Mouse (Mus musculus) activated CD4-positive, CD25-positive, alpha-beta regulatory T cell, adult 4 months (primary cell): ENCODE measurements around the gene Sv2c. TPM values are rescaled to one million over a fixed set of nuclear protein-coding genes. Genes with fewer than 3 reads are reported as not detected.
"Not testable (repeated sequence)": the region's sequence is repeated elsewhere in the genome, so short reads cannot be mapped to it uniquely, and the experiment has no call there.

Source experiments
- ATAC-seq: one replicate; pipeline ENCODE4 v1.8.0; 2017
- polyA plus RNA-seq, 2 experiments: library from polyadenylated mRNA; unstranded; fragments of 100-300 nt; shearing (Covaris generic); gene quantifications; one replicate each; pipeline ENCODE4 v1.2.1; 2017

The Sv2c gene
- polyA plus RNA-seq: 1 to 10 TPM; 2.7 to 2.9 TPM

DNA sequence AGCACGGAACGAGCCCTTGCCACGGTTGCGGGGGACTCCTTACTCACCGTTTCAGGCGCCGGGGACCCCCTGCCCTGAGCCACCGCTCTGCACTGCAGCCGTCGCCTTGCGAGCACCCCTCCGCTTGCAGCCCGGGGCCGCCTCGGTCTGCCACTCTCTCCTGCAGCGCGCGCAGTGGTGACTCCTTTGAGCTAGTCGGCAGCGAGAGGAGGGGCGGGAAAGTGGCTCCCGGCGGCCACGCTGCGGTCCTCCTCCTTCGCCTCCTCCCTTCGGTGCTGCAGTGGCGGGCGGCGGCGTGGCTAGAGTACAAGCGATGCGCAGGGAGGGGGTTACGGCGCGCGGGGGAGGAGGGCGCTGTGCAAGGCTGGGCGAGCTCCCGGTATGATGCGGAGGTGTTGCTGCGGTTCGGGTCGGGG is at the start of gene Sv2c:
Sv2c (minus strand) TSS at position 177 of the 416 bp plus-strand sequence.
- ATAC-seq: no peak

DNA sequence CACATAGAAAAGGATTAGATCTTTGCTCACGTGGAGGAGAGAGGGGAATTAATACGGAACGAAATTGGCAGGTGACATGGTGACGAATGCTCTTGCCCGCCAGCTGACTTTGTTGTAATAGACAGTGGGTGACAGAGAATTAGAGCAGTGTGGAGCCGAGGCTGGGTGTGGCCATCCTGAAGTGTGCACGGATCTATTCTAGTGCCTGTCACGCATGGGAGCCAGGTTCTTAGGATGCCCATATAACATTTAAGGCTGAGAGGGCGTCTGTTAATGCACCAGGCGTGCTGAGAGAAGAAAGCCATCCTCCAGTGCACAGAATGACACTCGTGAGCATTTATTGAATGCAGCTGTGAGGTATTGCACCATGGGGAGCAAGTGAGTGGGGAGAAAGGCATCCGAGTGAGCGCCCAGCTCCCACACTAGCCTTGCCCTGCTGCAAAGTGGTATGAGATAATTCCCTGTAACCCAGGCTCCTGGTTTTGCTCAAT is 48.3 kb upstream of the Sv2c start:
- no peak for ATAC-seq

GRCm38 (mm10) chr13:96175591-96176212 is 43.3 kb upstream of the Sv2c start:
- ATAC-seq: no peak

DNA sequence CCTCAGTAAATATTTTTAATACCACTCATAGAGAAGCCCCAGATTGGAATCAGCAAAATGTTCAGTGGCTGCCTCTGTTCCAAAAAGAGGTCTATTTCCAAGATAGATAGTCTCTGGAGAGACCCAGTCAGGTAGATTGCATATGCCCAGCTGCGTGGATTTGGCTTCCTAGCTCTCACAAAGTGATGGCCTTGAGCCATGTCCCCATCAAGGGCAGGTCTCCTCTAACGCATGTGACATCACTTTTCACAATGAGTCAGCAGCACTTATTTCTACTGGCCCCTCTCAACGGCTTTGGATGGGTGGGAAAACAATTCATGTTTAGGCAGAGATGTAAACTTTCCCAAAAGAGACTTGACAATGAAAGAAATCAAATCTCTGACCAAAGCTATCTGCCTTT is 41.3 kb upstream of the Sv2c start:
- no peak for ATAC-seq

- ATAC-seq: no peak
Measured at GRCm38 (mm10) chr13:96172290-96172689, 39.9 kb upstream of the Sv2c start.

GRCm38 (mm10) chr13:96168991-96169665 is 36.8 kb upstream of the Sv2c start:
- ATAC-seq: no peak

DNA sequence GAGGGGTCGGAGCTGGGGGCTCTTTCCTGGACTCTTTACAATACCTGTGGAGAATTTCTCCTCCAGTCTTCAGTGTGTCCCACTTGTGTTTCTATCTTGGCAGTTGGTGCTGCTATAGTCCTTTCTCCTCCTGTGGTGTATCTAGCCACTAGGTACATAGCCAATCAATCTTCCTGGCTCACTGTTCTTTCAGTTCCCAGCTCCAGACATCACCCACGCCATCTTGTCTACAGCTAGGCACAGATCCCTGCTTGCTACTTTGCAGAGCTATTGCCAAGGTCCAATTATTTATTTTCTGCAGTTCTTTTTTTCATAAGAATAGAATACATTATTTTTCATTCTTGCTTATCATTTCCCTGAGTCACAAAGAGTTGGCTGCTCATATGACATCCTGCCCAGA is 34.2 kb upstream of the Sv2c start:
- no peak for ATAC-seq

- no peak for ATAC-seq
Measured at GRCm38 (mm10) chr13:96133363-96134100, 1.2 kb upstream of the Sv2c start.

DNA sequence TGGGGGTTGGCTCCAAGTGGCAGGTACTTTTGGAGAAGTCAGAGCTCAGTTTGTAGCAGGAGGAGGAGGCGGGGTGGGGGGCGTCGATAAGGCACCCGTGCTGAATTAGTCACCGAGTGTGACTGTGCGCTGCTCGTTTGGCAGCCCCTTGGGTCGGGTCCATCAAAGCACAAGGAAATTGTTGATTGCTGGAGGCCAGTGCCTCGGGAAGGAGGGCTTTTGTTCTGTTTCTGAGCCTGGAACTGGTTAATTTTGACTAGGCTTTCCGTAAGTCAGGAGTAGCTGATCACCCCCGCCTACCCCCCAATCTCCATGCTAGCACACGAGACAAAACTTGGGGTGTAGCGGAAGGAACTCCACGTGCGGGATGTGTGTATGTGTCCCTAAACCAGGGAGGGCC is 456 bp upstream of the Sv2c start:
- ATAC-seq: no peak

- no peak for ATAC-seq
Measured at GRCm38 (mm10) chr13:96131911-96132310, 466 bp downstream of the Sv2c start.

- ATAC-seq: no peak
Measured at GRCm38 (mm10) chr13:96131050-96131449, 1.3 kb downstream of the Sv2c start.

DNA sequence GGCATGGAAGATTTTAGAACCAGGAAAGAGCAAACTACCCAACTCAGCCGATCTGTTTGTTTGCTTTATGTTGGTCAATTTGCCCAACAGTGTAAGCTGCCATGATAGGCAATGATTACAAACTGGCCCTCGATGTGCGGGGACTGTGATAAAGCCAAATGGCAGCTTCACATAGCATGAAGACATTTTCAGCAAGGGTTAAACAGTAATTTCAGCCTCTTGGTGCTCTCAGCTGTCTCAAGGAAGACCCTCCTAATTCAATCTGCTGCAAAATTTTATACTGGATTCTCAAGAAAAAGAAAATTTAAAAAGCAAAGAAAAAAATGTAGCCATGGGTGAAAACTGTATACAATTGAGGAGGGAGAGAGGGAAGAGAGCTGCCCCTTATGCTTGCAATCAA is 3.3 kb downstream of the Sv2c start:
- ATAC-seq: no peak

DNA sequence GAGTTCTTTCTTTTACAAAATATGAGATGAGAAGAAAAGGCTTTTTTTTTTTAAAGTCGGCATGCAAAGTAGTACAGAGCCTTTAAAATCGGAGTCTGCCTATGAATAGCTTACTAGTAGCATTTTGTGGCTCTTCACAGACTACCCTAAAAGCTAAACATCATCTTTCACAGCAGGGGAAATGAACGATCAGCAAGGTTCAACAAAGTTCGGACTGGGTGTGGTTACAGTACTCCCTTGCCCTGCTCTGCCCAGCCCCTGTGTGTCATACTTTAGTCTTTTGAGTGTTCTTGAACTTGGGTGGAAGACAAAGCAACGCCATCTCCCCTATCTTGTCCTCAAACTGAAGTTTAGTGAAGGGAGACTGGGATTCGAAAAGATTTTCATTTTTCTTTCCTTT is 5.7 kb downstream of the Sv2c start:
- no peak for ATAC-seq

DNA sequence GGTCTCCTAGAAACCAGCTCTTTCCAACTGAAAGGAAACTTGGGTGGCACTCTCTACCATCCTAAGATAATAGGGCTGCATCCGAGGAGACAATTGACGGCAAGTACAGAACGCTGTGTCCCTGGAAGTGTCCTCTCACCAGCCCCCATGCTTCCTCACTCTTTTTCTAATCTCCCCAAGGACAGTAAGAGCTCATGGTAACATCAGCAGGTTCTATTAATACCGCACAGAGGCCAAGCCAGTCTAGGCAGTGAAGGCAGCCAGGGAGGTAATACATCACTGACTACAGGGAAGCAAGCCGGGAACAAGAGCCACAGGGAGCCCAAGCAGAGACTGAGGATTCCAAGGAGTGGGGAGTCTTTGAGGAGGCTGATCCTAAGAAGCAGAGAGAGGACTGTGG is 7.4 kb downstream of the Sv2c start:
- no peak for ATAC-seq

- no peak for ATAC-seq
Measured at GRCm38 (mm10) chr13:96112711-96113110, 19.7 kb downstream of the Sv2c start.

GRCm38 (mm10) chr13:96110767-96111166 is 21.6 kb downstream of the Sv2c start:
- no peak for ATAC-seq

- no peak for ATAC-seq
Measured at GRCm38 (mm10) chr13:96106367-96106766, 26.0 kb downstream of the Sv2c start.

- ATAC-seq: no peak
Measured at GRCm38 (mm10) chr13:96090929-96091328, 41.4 kb downstream of the Sv2c start.

DNA sequence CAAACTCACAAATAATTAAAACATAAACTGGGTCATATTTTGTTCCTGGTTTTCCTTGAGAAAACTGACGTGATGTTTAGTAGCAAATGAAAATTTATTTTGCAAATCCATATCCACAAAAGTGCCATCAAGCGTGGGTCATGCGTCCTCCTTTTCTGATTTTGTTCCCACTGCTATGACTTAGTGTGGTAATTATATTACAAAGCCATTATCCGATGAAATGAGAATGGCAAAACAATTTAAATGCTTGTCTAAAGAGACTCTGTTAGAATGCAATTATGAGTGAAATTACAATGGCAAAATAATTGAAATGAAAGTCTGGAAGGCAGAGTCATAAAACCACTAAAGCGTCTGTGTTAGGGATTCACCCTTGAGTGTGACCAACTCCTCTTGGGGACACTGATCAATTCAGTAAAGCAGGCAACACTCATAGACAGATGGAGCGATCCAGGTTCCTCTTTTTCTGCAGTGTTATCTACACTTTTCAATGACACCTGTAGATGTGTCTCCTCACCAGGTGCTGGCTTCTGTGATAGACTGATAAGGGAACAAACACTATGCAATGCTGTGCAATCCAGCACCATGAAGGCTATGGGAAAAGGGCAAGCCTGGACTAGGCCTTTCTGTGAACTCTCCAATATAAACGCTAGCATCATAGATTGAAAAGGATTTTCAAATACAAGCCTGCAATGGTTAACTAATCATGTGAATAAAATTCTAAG is 46.6 kb downstream of the Sv2c start:
- ATAC-seq: no peak

GRCm38 (mm10) chr13:96081754-96082153 is 50.6 kb downstream of the Sv2c start, which contains the start of gene Gm17190:
Gm17190 (plus strand) TSS chr13:96082054.
- not testable (repeated sequence) for ATAC-seq

- not testable (repeated sequence) for ATAC-seq
Measured at GRCm38 (mm10) chr13:96081276-96081675, 51.1 kb downstream of the Sv2c start, which contains the start of gene Gm20075. Gm20075 (minus strand) TSS chr13:96081376.

DNA sequence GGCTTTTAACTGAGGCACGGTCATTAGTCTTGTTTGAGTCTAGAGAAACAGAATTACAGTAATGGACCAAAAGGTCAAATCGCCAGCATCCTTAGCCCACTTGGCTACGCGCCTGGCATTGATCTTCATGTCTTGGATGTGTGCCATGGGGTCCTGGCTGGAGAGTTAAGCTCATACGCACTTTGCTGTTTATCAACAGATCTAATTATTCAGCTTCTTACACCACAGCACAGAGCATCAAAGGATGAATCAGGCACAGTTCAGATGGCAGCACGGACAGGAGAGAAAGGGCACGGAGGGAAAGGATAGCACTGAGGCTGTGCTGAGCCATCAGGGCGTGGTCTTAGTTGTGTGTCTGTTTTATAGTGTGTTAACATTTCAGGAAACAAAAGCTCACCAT is 58.8 kb downstream of the Sv2c start:
- no peak for ATAC-seq

- no peak for ATAC-seq
Measured at GRCm38 (mm10) chr13:96052755-96053154, 79.6 kb downstream of the Sv2c start.
